Mouse (Mus musculus) hindbrain, postnatal 0 days (tissue): ENCODE results near the gene A730061H03Rik. TPM values are rescaled to one million over a fixed set of nuclear protein-coding genes. Genes with fewer than 3 reads are reported as not detected.

Experiments used
- ATAC-seq: fragments of 200-750 bp; cut with Nextera tagmentation; 2 replicates; pipeline ENCODE4 v1.8.0; 2017; ENCODE audit warnings: mild to moderate bottlenecking, moderate TSS enrichment, moderate library complexity
- DNase-seq: peaks from one replicate; pipeline ENCODE4 v3.0.0-alpha.2; 2015; ENCODE audit warnings: low spot score
- H3K27ac ChIP-seq: fragments of 300-500 bp; sonication (generic); 2 replicates; pipeline ENCODE4 v1.5.1; 2014; ENCODE audit warnings: mild to moderate bottlenecking
- H3K27me3 ChIP-seq: fragments of 300-500 bp; sonication (generic); 2 replicates; pipeline ENCODE4 v1.6.1; 2014; ENCODE audit warnings: low read length, mixed read lengths; ENCODE audit not compliant: insufficient read depth
- H3K36me3 ChIP-seq: fragments of 300-500 bp; sonication (generic); 2 replicates; pipeline ENCODE4 v1.6.1; 2014; ENCODE audit warnings: low read length, mixed read lengths; ENCODE audit not compliant: insufficient read depth
- H3K4me1 ChIP-seq: fragments of 300-500 bp; sonication (generic); 2 replicates; pipeline ENCODE4 v1.6.1; 2014; ENCODE audit warnings: antibody characterized with exemption, low read length, mixed read lengths; ENCODE audit not compliant: insufficient read depth
- H3K4me2 ChIP-seq: fragments of 300-500 bp; sonication (generic); 2 replicates; pipeline ENCODE4 v1.6.1; 2014; ENCODE audit warnings: low read depth, mild to moderate bottlenecking, low read length, moderate library complexity, mixed read lengths
- H3K4me3 ChIP-seq: fragments of 300-500 bp; sonication (generic); 2 replicates; pipeline ENCODE4 v1.5.1; 2014; ENCODE audit warnings: low read length
- H3K9ac ChIP-seq: fragments of 300-500 bp; sonication (generic); replicated peaks from 2 replicates; pipeline ENCODE4 v1.6.1; 2014; ENCODE audit warnings: mild to moderate bottlenecking, low read length, moderate library complexity, mixed read lengths
- H3K9me3 ChIP-seq: fragments of 300-500 bp; sonication (generic); 2 replicates; pipeline ENCODE4 v1.6.1; 2016; ENCODE audit warnings: low read length, mixed read lengths
- CTCF ChIP-seq: IDR thresholded peaks from 2 replicates; pipeline ENCODE4 v1.5.1; 2016; ENCODE audit warnings: antibody characterized with exemption, control low read depth, low read depth
- WGBS: fragments of 180-500 bp; shearing (Covaris S2); extraction: QIAGEN DNeasy Blood & Tissue Kit; methylation state at CpG from one replicate; pipeline ENCODE4 v1.1.7; 2014; 5-methylcytosine and 5-hydroxymethylcytosine counted together
- polyA plus RNA-seq: library from polyadenylated mRNA; unstranded; fragments of >200 nt; fragmentation: Nextera tagmentation; extraction: Ambion mirVana; gene quantifications from 2 replicates; pipeline ENCODE4 v1.2.1, GENCODE M21; 2015
- total RNA-seq: library from RNA; depleted of rRNA; stranded (reverse); fragments of >200 nt; gene quantifications from 2 replicates; pipeline ENCODE4 v1.2.3, GENCODE M21; 2014; rRNA removed

The A730061H03Rik gene
- total RNA-seq = not detected in 2 replicates
- polyA plus RNA-seq = 0.55 TPM in 1 of 2 replicates, not detected in the other

DNA sequence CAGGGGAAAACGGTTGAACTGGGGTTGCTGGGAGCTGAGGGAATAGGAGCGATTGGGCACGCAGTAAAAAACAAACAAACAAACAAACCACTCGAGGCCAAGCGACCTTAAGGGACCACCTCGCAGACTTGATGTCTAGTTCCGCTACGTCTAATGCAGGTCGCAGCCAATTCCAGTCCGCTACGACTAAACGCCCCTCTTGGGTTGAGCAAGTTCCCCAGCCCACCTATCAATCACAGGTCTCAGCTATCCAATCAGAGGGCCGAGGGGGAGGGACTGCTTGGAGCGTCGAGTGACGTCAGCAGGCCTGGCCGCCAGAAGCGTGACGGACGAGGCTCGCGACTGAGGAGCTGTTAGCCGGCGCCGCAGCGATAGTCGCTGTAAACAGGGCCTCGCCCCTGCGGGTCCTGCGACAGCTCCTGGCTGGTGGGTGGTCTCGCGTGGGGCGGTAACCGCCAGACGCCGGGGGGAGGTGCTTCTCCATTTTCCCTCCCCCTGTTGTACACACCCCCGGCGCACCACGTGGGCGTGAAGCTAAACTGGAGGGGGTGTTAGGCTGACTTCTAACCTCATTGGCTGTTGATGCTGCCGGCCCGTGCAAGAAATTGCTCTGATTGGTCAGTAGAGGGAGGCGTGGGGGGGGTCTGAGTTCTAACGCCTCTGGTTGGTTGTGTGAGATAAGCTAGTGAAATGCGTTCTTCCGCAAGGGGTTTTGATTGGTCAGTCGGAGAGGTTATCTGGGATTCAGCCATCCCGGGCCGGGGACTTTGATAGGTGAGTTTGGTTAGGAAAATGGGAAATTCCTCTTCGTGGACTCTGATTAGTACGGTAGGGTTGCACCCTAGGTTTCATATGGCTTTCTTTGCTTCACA is at the start of gene A730061H03Rik:
Gene A730061H03Rik, minus strand, starts transcription at position 205 of the 872 bp plus-strand sequence.
- no peaks in the 10 kb centered on the region for H3K27me3 ChIP-seq
- DNase-seq (peak; percentile 99), ATAC-seq (peak; percentile 97)
- H3K36me3 ChIP-seq = peaks cover 17% of the 10 kb centered on the region
- H3K9me3 ChIP-seq = no peaks in the 10 kb centered on the region
- H3K4me1 ChIP-seq = peaks cover 15% of the 10 kb centered on the region
- peak within 1 kb of the TSS; percentile 99 for H3K27ac ChIP-seq
- H3K4me2 ChIP-seq = peak within 1 kb of the TSS; percentile 97
- under 1% methylated on average over 51 of the region's 51 CpGs for WGBS
- H3K4me3 ChIP-seq = peak within 1 kb of the TSS; percentile 60
- peak; percentile 36 for TF ChIP-seq CTCF
- H3K9ac ChIP-seq = peak within 1 kb of the TSS; percentile 67

GRCm38 (mm10) chr14:55608339-55608738 is 48.1 kb upstream of the A730061H03Rik start:
- 95% methylated on average over 6 of the region's 6 CpGs for WGBS
- Histone ChIP-seq H3K9me3 (no peaks in the 10 kb centered on the region), H3K27ac (no peak overlapping the region), H3K4me3 (no peak overlapping the region), H3K4me1 (no peaks in the 10 kb centered on the region), H3K4me2 (no peak overlapping the region), H3K36me3 (peaks cover 31% of the 10 kb centered on the region), H3K9ac (no peak overlapping the region), H3K27me3 (no peaks in the 10 kb centered on the region)
- TF ChIP-seq CTCF = no peak
- ATAC-seq (no peak), DNase-seq (no peak)

GRCm38 (mm10) chr14:55605743-55606459 is 45.7 kb upstream of the A730061H03Rik start:
- Histone ChIP-seq H3K4me2 (no peak overlapping the region), H3K4me3 (no peak overlapping the region), H3K27me3 (no peaks in the 10 kb centered on the region), H3K36me3 (peaks cover 50% of the 10 kb centered on the region), H3K4me1 (no peaks in the 10 kb centered on the region), H3K9me3 (no peaks in the 10 kb centered on the region), H3K9ac (no peak overlapping the region), H3K27ac (no peak overlapping the region)
- no peak for ATAC-seq
- DNase-seq = no peak
- no peak for TF ChIP-seq CTCF
- WGBS = 93% methylated on average over 16 of the region's 16 CpGs

DNA sequence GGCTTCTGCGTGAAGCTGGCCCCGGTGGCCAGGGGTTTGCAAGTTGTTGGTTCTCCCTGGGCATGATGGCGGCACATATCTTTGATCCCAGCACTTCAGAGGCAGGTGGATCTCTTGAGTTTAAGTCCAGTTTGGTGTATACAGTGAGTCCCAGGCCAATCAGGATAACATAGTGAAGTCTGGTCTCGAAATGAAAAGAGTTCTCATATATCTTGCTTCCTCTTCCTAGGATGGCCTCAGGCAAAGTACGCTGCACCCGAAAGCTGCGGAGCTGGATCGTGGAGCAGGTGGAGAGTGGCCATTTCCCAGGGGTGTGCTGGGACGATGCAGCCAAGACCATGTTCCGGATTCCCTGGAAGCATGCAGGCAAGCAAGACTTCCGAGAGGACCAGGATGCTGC is 44.6 kb upstream of the A730061H03Rik start:
- TF ChIP-seq CTCF = no peak
- peaks cover 58% of the 10 kb centered on the region for H3K36me3 ChIP-seq
- 91% methylated on average over 11 of the region's 11 CpGs for WGBS
- ATAC-seq = no peak
- no peak overlapping the region for H3K27ac ChIP-seq
- H3K27me3 ChIP-seq = no peaks in the 10 kb centered on the region
- H3K4me3 ChIP-seq = no peak overlapping the region
- peak overlapping the region; percentile 50 for H3K4me2 ChIP-seq
- H3K9ac ChIP-seq = no peak overlapping the region
- H3K4me1 ChIP-seq = no peaks in the 10 kb centered on the region
- no peak for DNase-seq
- H3K9me3 ChIP-seq = no peaks in the 10 kb centered on the region

DNA sequence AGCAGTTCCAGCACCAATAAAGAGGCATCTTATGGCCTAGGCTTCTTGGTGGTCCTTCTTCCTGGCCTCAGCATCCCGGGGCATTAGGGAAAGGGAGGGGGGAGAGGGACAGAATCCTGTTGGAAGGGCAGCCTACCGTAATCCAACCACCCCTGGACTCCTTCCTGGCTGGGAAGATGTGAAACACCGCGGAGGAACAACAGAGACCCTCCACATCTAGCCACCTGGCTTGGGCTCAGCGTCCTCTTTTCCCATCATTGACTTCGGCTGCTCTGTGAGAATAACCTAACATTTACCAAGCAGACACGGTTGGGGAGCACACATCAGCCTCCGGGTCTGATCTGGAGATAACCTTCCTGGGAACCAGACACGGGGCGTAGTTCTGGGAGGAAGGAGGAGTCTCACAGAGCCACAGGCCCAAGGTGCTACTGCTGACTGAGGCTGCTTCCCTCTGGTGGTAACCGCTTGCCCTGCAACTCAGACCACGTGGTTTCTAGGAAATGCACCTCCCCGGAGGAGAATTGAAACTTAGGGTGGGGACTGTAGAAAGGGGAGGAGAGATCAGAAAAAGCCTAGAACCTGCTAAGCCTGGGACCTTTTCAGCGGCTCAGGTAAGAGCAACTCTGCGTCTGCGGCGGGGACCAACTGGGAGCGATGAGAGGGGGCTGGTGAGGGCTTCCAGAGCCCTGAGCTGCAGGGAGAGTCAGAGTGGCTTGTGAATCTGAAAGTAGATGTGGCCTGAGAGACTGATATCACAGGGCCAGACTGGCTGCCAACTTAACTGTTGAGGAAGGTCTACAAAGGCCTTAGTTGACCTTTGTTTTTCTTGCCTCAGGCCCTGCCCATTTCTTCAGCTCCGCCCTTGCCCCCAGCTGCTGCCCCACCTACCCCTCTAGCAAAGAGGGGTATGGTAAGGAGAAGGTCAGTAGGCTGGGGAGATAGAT is 43.7 kb upstream of the A730061H03Rik start:
- WGBS = 23% methylated on average over 19 of the region's 19 CpGs
- H3K4me3 ChIP-seq = peak overlapping the region; percentile 29
- H3K36me3 ChIP-seq = peaks cover 61% of the 10 kb centered on the region
- peak overlapping the region; percentile 50 for H3K4me2 ChIP-seq
- peak overlapping the region; percentile 62 for H3K27ac ChIP-seq
- peak; percentile 93 for DNase-seq
- no peaks in the 10 kb centered on the region for H3K9me3 ChIP-seq
- no peaks in the 10 kb centered on the region for H3K27me3 ChIP-seq
- no peaks in the 10 kb centered on the region for H3K4me1 ChIP-seq
- ATAC-seq = peak; percentile 93
- peak; percentile 94 for TF ChIP-seq CTCF
- peak overlapping the region; percentile 33; the same call in 1 of the 2 replicates for H3K9ac ChIP-seq

DNA sequence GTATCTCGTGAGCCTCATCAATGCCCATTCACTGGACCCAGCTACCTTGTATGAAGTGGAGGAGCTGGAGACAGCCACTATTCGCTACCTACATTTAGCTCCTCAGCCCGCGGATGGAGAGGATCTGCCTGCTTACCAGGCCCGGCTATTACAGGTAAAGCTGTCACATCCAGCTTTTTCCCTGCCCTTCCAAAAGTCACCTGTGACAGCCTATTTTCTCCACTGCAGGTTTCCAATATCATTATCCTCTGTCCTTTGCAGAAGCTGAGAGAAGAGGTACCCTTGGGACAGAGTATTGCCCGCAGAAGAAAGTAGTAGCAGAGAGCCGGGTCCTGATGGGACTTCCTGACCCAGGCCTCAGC is 43.0 kb upstream of the A730061H03Rik start, which contains the start of gene Irf9:
Gene Irf9, plus strand, starts transcription at position 301 of the 362 bp plus-strand sequence.
- ATAC-seq = no peak
- peak within 1 kb of the TSS; percentile 29 for H3K4me3 ChIP-seq
- H3K9me3 ChIP-seq = no peaks in the 10 kb centered on the region
- no peaks in the 10 kb centered on the region for H3K4me1 ChIP-seq
- no peaks in the 10 kb centered on the region for H3K27me3 ChIP-seq
- DNase-seq = no peak
- peaks cover 61% of the 10 kb centered on the region for H3K36me3 ChIP-seq
- WGBS = 88% methylated on average over 7 of the region's 7 CpGs
- peak within 1 kb of the TSS; percentile 50 for H3K4me2 ChIP-seq
- peak within 1 kb of the TSS; percentile 33; the same call in 1 of the 2 replicates for H3K9ac ChIP-seq
- H3K27ac ChIP-seq = peak within 1 kb of the TSS; percentile 62
- TF ChIP-seq CTCF = no peak
